Mouse (Mus musculus) Muller cell, postnatal 12 days (primary cell): ENCODE data around the gene Phf21b.
A peak's percentile ranks its signal among the peaks of the same experiment; 100 is the strongest.
"Not testable (repeated sequence)": the region's sequence is repeated elsewhere in the genome, so short reads cannot be mapped to it uniquely, and the experiment has no call there.

ENCODE experiments used
- DNase-seq: peaks from one replicate; pipeline ENCODE4 v3.0.0-alpha.2; 2015; ENCODE audit errors: inconsistent ontology term

The Phf21b gene

DNA sequence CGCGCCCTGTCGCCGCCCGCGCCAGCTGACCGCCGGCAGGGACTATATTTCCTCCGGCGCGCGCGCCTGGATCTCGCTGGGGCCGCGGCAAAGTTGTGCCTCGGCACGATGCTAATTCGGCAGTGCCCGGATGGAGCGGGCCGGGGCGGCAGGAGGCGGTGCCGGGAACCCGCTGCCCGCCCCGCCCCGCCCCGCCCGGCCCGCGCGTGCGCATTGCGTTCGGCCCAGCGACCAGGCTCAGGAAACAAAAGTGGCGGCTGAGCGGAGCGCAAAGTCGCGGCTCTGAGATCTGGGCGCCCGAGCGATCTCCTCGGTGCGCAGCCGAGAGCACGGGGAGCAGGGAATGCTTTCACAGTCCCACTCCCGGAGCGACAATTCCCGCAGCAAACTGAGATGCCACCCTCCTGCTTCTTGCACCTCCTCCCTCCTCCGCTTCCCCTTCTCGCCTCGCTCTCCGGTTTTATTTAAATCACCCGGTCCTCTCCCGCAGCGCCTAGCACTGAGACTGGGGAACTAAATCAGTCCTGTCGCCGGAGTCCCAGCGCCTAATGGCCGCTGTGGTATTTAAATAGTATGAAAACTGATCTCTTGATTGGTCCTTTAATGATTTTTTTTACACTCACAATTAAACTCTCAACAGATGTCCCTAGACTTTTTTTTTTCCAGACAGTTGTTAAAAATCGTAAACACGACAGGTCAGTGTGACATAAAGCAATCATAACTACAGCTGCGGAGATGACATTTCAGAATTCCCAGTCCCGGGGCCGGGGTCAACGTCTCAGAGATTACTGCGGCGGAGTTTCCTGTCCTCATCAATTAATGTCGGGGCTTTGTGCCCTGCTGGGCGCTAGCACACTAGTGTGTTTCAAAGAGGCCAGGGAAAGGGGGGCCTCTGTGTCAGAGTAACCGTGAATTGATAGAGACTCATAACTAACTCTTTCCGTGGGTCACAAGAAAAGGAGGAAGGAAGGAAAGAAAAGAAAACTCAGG lies at the start of gene Phf21b:
Phf21b (minus strand) TSS at position 44 of the 990 bp plus-strand sequence.
- peak; percentile 95 for DNase-seq

DNA sequence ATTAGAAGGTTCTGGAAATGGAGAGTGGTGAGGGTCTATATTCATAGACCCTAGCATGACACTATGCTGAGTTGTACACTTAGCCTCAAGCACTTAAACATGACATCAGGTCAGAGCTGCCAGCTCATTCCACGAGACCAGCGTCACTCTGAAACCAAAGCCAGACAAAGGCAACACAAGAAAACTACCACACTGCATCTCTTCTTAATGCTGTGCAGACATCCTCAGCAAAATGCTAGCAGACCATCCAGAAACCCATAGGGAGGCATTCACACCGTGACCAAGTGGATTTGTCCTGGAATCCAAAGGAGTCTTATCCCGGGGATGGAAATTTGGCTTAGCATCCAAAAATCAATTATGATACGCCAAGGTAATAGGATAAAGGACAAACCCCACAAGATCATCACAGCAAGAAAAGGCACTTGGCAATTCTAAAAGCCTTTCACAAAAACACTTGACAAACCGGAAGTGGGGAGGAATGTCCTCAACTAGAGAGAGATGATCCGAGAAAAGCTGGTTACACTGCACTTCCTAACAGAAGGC lies 48.1 kb upstream of the Phf21b start:
- no peak for DNase-seq

- peak; percentile 52 for DNase-seq
Measured at GRCm38 (mm10) chr15:84898077-84898476, 42.2 kb upstream of the Phf21b start.

- no peak for DNase-seq
Measured at GRCm38 (mm10) chr15:84896664-84897063, 40.8 kb upstream of the Phf21b start.

DNA sequence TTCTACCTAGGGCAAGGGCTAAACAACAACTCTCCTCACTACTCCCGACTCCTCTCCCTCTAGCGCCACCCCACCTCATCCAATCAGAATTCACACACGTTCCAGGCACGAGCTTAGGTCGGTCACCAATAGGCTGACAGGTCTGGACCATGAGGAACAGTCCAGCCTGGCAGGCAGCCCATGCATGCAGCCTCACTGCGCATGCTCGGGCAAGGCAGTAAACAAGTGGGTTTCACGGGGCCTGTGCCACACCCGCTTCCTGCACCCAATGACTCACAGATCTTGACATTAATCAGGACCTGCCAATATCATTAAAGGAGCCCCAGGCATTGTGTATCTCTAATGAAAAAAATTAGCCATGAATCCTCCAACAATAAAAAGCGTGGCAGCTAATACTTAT lies 40.4 kb upstream of the Phf21b start:
- DNase-seq: not testable (repeated sequence)

GRCm38 (mm10) chr15:84891658-84892057 lies 35.8 kb upstream of the Phf21b start:
- DNase-seq: peak; percentile 75

DNA sequence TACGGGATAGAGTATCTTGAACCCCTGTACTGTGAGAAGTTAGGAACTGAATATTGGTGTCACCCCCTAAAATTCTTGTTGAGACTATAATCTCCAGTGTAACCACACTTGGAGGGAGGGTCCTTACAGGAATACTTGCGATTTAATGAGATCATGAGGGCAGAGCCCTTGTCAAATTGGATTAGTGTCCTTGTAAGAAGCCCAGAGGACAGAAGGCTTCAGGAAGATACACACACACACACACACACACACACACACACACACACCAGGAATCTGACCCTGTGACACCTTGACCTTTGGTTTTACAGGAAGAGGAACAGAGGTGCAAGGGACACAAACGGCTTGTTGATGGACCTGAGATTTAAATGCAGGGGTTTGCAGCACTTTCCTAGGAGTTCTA lies 35.4 kb upstream of the Phf21b start:
- DNase-seq: no peak

GRCm38 (mm10) chr15:84888066-84888465 lies 32.2 kb upstream of the Phf21b start:
- no peak for DNase-seq

DNA sequence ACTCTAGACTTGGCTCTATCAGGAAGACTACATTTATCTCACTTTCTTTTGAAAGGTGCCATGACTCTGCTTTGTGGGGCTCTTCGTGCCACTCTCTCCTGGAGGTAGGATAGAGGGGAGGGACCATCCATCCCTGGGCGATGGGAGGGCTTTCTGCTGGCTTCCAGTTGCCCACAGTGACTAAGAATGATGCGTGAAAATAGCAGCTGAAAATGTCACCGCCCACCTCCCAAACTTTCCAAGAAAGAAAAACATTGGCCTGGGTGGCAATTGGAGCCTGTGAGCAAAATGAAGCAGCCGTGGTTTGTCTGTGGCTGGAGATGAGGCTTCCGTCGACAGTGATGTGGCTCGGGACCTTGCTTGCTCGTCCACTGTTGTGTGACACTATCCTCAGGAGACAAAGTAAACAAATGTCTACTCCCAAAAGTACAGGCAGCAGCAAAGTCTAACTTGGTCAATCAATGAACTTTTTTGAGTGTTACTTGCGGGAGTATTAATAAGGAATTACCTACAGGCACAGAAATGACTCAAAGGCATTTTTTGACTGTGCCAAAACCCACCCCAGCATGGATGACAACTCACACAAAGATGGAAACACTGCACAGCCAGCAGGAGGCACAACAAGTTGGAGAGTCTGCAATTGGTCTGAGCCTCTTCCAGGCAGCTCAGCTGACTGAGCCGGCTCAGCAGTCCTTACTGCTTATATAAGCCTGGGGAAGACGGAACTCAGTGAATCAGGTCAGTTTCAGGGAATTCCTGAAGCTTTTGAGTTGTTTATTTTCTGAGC lies 21.4 kb upstream of the Phf21b start:
- DNase-seq: no peak

GRCm38 (mm10) chr15:84873867-84874266 lies 18.0 kb upstream of the Phf21b start:
- no peak for DNase-seq

DNA sequence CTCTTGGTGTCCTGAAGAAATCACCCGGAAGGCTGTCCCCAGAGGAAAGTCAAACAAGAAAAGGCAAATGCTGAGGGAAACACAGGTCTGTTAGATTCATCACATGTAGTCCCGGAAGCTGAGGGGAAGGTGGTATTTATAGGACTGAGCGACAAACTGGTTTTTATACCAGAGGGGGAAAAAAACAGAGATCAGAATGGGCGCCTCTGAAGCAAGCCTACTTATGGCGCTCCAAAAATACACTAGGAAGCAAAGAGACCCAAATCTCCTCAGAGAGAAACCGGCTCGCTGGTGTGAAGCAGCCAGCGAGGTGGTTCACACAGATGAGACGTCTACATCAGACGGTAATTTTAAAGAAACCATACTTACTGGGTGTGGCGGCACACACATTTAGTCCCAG lies 17.2 kb upstream of the Phf21b start:
- no peak for DNase-seq

DNA sequence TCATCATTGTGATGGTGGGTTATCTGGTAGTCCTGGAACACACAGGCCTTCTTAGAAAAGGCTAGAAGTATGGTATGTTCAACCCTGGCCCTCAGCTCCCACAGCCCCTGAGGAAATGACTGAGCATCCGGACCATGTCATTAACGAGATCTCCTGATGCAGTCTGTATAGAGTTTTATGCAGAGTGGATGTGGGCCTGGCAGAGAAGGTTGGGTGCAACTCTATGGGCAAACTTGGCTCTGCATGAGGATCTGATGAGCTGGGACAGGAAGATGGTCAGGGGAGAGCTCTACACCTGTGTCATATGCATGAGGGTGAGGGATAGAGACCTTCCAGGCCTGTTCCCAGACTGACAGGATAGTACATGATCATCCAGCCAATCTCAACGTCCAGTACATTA lies 16.0 kb upstream of the Phf21b start:
- DNase-seq: no peak

DNA sequence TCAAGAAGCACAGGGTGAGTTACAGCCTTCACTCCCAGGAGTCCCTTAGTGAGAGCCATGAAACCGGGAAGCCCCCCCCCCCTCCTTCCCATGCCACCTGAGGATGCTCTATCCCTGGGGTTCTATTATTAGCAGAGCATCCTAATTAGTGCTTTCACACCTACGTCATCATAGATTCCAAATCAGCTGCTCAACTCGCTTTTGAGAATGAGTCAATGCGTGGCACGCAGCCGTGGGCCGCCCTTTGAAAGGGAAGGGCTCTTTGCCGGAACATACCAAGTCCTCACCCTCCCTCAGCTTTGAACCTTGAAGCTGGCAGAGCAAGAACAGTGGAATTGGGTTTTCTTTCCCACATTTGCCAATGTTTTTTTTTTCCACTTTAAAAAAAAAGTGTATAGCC lies 6.1 kb upstream of the Phf21b start:
- DNase-seq: no peak

- DNase-seq: no peak
Measured at GRCm38 (mm10) chr15:84857623-84858022, 1.8 kb upstream of the Phf21b start.

DNA sequence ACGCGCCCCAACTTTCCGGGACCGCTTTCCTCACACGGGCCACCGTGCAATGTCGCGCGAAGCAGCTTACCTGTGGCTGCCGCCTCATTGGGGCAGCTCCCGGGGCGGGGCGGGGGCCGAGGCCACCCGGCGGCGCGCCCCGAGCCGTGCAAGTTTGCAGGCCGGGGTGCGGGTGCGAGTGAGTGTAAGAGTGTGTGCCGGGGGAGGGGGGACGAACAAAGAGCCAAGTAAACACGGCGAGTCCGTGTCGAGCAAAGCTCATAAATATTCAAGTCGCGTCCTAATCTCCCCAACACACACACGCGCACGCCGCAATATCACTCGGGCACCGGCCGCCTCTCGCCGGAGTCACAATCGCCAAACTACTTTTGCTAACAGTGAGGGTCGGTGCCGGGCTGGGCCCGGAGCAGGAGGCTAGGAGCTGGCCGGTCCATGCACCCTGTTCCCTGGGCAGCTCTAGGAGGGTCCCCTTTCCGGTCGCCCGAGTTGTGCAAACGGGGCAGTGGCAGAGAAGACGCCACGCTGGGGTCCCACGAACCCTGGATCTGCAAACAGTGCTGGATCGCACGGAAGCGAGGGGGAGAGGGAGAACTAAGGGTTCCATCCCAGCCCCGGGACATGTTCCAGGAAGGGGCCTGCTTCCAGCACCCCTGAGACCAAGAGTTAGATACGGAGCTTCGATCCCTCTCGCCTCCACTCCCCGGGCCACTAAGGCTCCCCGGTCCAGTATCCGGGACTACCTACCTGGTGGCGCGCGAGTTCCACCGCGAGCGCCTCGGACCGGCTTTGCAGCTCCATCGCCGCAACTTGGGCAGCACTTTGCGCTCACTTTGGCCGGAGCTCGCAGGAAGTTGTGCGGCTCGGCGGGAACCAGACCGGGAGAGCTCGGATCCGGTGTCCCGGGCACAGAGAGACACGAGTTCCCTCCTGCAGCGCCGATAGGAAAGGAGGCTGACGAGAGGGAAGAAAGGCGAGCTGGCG lies 638 bp downstream of the Phf21b start:
- DNase-seq: peak; percentile 68

DNA sequence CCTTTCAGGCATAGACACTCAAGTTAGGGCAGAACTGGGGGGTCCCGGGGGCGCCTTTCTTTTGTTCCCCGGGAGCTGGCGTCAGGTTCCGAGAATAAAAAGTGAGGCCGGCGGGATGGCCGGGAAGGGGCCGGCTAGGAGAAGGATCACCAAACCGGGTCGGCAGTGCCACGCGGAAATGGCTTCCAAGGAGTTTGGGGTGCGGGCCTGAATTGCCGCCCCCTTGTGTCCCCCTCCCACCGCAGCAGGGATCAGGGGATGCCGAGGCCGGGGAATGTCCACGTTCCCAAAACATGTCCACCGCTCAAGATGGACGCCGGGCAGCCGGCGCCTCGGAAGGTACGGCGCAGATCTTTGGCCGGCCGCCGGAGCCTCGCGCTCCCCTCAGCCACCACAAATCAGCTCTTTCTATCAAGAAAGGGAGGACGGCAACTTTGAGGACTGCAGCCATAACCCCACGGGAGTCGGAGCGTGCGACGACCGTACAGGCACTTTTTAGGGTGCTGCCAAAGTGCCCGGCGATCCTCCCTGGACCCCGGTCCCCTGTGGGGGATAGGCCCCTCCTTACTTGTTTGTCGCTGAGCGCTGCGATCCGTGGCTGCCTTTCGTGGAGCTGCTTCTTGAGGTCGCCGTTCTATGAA lies 1.6 kb downstream of the Phf21b start:
- DNase-seq: no peak

GRCm38 (mm10) chr15:84853261-84854137 lies 2.4 kb downstream of the Phf21b start:
- peak; percentile 91 for DNase-seq

DNA sequence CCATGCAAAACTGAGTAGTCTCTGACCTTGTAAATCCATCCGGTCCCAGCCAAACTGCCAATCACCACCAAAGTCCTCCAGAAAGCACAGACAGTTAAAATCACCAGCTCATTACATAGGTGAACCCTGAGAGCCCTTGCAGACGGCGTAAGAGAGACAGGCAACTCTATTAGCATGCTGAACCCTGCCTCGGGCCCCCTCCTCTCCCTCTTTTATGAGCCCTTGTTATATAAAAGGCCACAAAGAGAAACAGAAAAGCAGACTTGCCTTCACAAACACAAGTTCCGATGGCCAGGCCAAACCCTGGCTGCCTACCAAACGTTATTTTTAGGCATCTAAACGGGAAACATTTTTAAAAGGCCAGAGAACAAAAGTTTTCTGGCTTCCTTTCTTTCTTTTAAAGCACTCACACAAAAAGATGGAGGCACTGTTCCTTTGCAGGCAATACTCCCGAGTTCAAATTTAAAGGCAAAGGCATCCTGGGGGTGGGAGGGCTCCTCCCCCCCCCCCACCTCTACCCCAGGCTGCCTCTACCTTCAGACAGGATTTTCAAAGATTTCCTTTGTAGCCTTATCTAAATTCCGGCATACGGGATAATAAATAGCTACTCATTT lies 3.3 kb downstream of the Phf21b start:
- peak; percentile 36 for DNase-seq

- DNase-seq: no peak
Measured at GRCm38 (mm10) chr15:84850321-84850720, 5.5 kb downstream of the Phf21b start.
